Mouse (Mus musculus) embryonic facial prominence, embryonic 12.5 days (tissue): ENCODE measurements around the gene Slc45a1. TPM values are rescaled to one million over a fixed set of nuclear protein-coding genes. Genes with fewer than 3 reads are reported as not detected.

ENCODE experiments used
- ATAC-seq: fragments of 200-750 bp; cut with Nextera tagmentation; 2 replicates; pipeline ENCODE4 v1.8.0; 2017; ENCODE audit not compliant: insufficient number of reproducible peaks, insufficient read depth, low FRiP score, low TSS enrichment
- H3K27ac ChIP-seq: fragments of 300-500 bp; sonication (generic); 2 replicates; pipeline ENCODE4 v1.5.1; 2016; ENCODE audit warnings: mild to moderate bottlenecking
- H3K27me3 ChIP-seq: fragments of 300-500 bp; sonication (generic); 2 replicates; pipeline ENCODE4 v1.6.1; 2016; ENCODE audit warnings: mild to moderate bottlenecking, moderate library complexity
- H3K36me3 ChIP-seq: fragments of 300-500 bp; sonication (generic); 2 replicates; pipeline ENCODE4 v1.6.1; 2016; ENCODE audit warnings: mild to moderate bottlenecking
- H3K4me1 ChIP-seq: fragments of 300-500 bp; sonication (generic); 2 replicates; pipeline ENCODE4 v1.6.1; 2016
- H3K4me2 ChIP-seq: fragments of 300-500 bp; sonication (generic); replicated peaks from 2 replicates; pipeline ENCODE4 v1.6.1; 2016; ENCODE audit warnings: mild to moderate bottlenecking, moderate library complexity
- H3K4me3 ChIP-seq: fragments of 300-500 bp; sonication (generic); 2 replicates; pipeline ENCODE4 v1.5.1; 2016; ENCODE audit warnings: mild to moderate bottlenecking
- H3K9ac ChIP-seq: fragments of 300-500 bp; sonication (generic); 2 replicates; pipeline ENCODE4 v1.6.1; 2016; ENCODE audit warnings: mild to moderate bottlenecking, moderate library complexity
- H3K9me3 ChIP-seq: fragments of 300-500 bp; sonication (generic); 2 replicates; pipeline ENCODE4 v1.6.1; 2016; ENCODE audit warnings: mild to moderate bottlenecking, moderate library complexity
- WGBS: fragments of 180-500 bp; shearing (Covaris S2); methylation state at CpG from one replicate; pipeline ENCODE4 v1.1.7; 2016; 5-methylcytosine and 5-hydroxymethylcytosine counted together
- polyA plus RNA-seq: library from polyadenylated mRNA; unstranded; fragments of >200 nt; fragmentation: Nextera tagmentation; extraction: Ambion mirVana; gene quantifications from 2 replicates; pipeline ENCODE4 v1.2.1, GENCODE M21; 2016

Slc45a1 gene
- polyA plus RNA-seq, 1 experiment from 2014 or later: 1.3 TPM

- ATAC-seq: peak; percentile 59; the same call in 1 of the 2 replicates
- 4% methylated on average over 17 of the region's 17 CpGs for WGBS
- peaks cover 7% of the 10 kb centered on the region for H3K4me1 ChIP-seq
- 0 out of 2 replicates have a peak, but pooled peaks cover 3% of the 10 kb centered on the region for H3K9me3 ChIP-seq
- H3K36me3 ChIP-seq: no peaks in the 10 kb centered on the region
- peaks cover 41% of the 10 kb centered on the region for H3K27me3 ChIP-seq
- H3K9ac ChIP-seq: peak overlapping the region; percentile 38; the same call in 1 of the 2 replicates
- no peak overlapping the region for H3K27ac ChIP-seq
- peak overlapping the region; percentile 19; the same call in 1 of the 2 replicates for H3K4me2 ChIP-seq
- no peak overlapping the region for H3K4me3 ChIP-seq
These were observed 4.0 kb upstream of the Slc45a1 start for GRCm38 (mm10) chr4:150655989-150656388.

- Histone ChIP-seq H3K27me3 (peaks cover 43% of the 10 kb centered on the region), H3K9ac (no peak overlapping the region), H3K27ac (no peak overlapping the region), H3K4me3 (no peak overlapping the region), H3K4me1 (peaks cover 7% of the 10 kb centered on the region), H3K36me3 (no peaks in the 10 kb centered on the region), H3K9me3 (0 out of 2 replicates have a peak, but pooled peaks cover 3% of the 10 kb centered on the region), H3K4me2 (no peak overlapping the region)
- ATAC-seq: no peak
- 39% methylated on average over 10 of the region's 11 CpGs for WGBS
These were observed 1.2 kb upstream of the Slc45a1 start for GRCm38 (mm10) chr4:150653072-150653599.

- Histone ChIP-seq H3K9ac (no peak overlapping the region), H3K9me3 (no peaks in the 10 kb centered on the region), H3K36me3 (no peaks in the 10 kb centered on the region), H3K4me1 (peaks cover 7% of the 10 kb centered on the region), H3K27ac (no peak overlapping the region), H3K27me3 (peaks cover 33% of the 10 kb centered on the region), H3K4me3 (no peak overlapping the region), H3K4me2 (no peak overlapping the region)
- ATAC-seq: no peak
- WGBS: 81% methylated on average over 5 of the region's 5 CpGs
These were observed 2.6 kb downstream of the Slc45a1 start for GRCm38 (mm10) chr4:150649327-150649726.

- H3K4me3 ChIP-seq: no peak overlapping the region
- H3K4me2 ChIP-seq: no peak overlapping the region
- no peaks in the 10 kb centered on the region for H3K27me3 ChIP-seq
- H3K4me1 ChIP-seq: no peaks in the 10 kb centered on the region
- H3K9ac ChIP-seq: no peak overlapping the region
- no peak overlapping the region for H3K27ac ChIP-seq
- WGBS: 91% methylated on average over 9 of the region's 9 CpGs
- no peak for ATAC-seq
- no peaks in the 10 kb centered on the region for H3K36me3 ChIP-seq
- no peaks in the 10 kb centered on the region for H3K9me3 ChIP-seq
These were observed 7.7 kb downstream of the Slc45a1 start for GRCm38 (mm10) chr4:150644299-150644698.

GRCm38 (mm10) chr4:150636635-150637034 is 15.3 kb downstream of the Slc45a1 start:
- no peaks in the 10 kb centered on the region for H3K36me3 ChIP-seq
- H3K4me3 ChIP-seq: no peak overlapping the region
- H3K4me2 ChIP-seq: no peak overlapping the region
- H3K27me3 ChIP-seq: no peaks in the 10 kb centered on the region
- no peak overlapping the region for H3K27ac ChIP-seq
- H3K9ac ChIP-seq: no peak overlapping the region
- ATAC-seq: no peak
- H3K4me1 ChIP-seq: no peaks in the 10 kb centered on the region
- no peaks in the 10 kb centered on the region for H3K9me3 ChIP-seq
- 80% methylated on average over 6 of the region's 6 CpGs for WGBS

GRCm38 (mm10) chr4:150635568-150635967 is 16.4 kb downstream of the Slc45a1 start:
- WGBS: 84% methylated on average over 10 of the region's 10 CpGs
- H3K27ac ChIP-seq: no peak overlapping the region
- no peak overlapping the region for H3K4me3 ChIP-seq
- H3K27me3 ChIP-seq: no peaks in the 10 kb centered on the region
- no peaks in the 10 kb centered on the region for H3K36me3 ChIP-seq
- H3K4me2 ChIP-seq: no peak overlapping the region
- H3K9ac ChIP-seq: no peak overlapping the region
- H3K9me3 ChIP-seq: no peaks in the 10 kb centered on the region
- H3K4me1 ChIP-seq: no peaks in the 10 kb centered on the region
- no peak for ATAC-seq

DNA sequence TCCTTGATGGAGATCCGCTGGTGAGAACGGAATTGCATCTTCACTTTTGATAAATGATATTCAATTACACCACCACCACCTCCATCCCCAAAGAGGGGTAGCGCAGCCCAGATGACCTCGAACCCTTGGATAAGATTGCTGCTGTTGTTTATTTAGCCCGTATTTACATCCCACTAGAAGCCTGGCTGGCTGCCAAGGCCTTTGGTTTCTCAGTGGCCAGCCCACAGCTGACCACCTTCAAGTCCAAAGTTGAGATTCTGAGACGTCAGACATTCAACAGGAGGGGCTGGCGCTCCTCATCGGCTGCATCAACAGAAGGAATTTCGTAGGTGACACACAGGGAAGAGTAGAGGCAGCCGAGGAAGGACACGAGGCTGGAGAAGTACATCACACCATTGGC is 22.7 kb downstream of the Slc45a1 start:
- no peaks in the 10 kb centered on the region for H3K9me3 ChIP-seq
- WGBS: 85% methylated on average over 11 of the region's 11 CpGs
- no peak for ATAC-seq
- H3K4me2 ChIP-seq: no peak overlapping the region
- no peaks in the 10 kb centered on the region for H3K27me3 ChIP-seq
- H3K36me3 ChIP-seq: no peaks in the 10 kb centered on the region
- H3K27ac ChIP-seq: no peak overlapping the region
- no peak overlapping the region for H3K4me3 ChIP-seq
- H3K9ac ChIP-seq: no peak overlapping the region
- H3K4me1 ChIP-seq: no peaks in the 10 kb centered on the region

DNA sequence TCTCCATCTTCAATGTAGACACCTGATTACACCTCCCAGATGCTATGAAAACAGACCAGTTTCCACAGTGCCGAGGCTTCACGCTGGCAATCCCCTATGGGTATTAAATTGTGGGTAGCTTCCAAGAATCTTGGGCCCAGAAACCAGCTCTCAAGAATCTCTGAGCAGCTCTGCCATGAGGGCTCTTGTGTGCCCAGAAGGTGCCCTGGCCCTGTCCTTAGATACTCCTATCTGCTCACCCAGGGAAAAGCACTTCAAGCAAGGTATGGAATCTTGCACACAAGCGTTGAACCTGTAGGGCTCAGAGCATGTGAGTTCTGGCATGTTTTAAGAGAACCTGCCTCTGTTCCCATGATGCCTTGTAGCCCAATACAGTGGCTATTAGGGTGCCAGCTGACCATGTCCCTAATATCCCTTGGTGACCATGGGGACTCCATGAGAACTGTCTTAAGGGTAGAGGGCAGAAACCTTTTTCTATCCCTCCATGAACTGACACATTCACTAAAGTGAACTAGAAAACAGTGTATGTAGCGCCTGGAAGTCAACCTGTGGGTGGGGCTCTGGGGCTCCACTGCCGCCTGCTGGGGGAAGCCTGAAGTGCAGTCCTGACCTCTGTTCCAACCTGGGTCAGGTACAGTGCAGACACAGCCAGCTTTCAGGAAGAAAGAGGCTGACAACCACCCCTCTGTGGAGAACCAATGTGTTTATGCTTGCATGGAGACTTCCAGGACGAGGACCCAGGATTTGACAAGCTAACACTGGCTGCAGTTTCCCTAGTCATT is 25.8 kb downstream of the Slc45a1 start:
- Histone ChIP-seq H3K27me3 (no peaks in the 10 kb centered on the region), H3K27ac (no peak overlapping the region), H3K36me3 (peaks cover 14% of the 10 kb centered on the region; the same call in 1 of the 2 replicates), H3K9ac (no peak overlapping the region), H3K4me3 (no peak overlapping the region), H3K9me3 (no peaks in the 10 kb centered on the region), H3K4me2 (no peak overlapping the region), H3K4me1 (no peaks in the 10 kb centered on the region)
- no peak for ATAC-seq
- WGBS: 49% methylated on average over 6 of the region's 6 CpGs

- Histone ChIP-seq H3K36me3 (peaks cover 18% of the 10 kb centered on the region; the same call in 1 of the 2 replicates), H3K4me3 (no peak overlapping the region), H3K9me3 (no peaks in the 10 kb centered on the region), H3K4me2 (no peak overlapping the region), H3K27ac (no peak overlapping the region), H3K4me1 (no peaks in the 10 kb centered on the region), H3K9ac (no peak overlapping the region), H3K27me3 (no peaks in the 10 kb centered on the region)
- ATAC-seq: peak; percentile 56; the same call in 1 of the 2 replicates
- WGBS: 59% methylated on average over 1 of the region's 1 CpGs
These were observed 26.5 kb downstream of the Slc45a1 start for GRCm38 (mm10) chr4:150625425-150625824.

DNA sequence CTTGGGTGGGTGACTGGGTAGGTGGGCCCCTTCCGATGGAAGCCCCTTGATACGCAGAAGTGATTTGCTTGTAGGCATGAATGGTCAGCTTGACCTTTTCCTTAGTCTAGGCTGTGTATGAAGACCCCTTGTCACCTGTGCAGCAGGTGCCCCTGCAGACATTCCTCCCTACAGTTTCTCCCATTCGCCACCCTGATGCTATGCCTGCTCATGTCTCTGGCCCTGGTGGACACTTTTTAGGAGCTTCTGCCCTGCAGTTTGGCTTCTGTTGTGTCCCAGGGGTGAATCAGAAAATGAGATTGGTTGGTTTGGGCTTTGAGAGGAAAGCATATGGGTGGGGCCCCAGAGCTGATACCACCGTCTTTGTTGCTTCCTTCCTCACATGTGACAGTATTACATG is 27.0 kb downstream of the Slc45a1 start:
- Histone ChIP-seq H3K4me2 (no peak overlapping the region), H3K36me3 (peaks cover 22% of the 10 kb centered on the region; the same call in 1 of the 2 replicates), H3K27ac (no peak overlapping the region), H3K4me1 (no peaks in the 10 kb centered on the region), H3K9me3 (no peaks in the 10 kb centered on the region), H3K9ac (no peak overlapping the region), H3K4me3 (no peak overlapping the region), H3K27me3 (no peaks in the 10 kb centered on the region)
- no peak for ATAC-seq
- WGBS: 80% methylated on average over 4 of the region's 4 CpGs

DNA sequence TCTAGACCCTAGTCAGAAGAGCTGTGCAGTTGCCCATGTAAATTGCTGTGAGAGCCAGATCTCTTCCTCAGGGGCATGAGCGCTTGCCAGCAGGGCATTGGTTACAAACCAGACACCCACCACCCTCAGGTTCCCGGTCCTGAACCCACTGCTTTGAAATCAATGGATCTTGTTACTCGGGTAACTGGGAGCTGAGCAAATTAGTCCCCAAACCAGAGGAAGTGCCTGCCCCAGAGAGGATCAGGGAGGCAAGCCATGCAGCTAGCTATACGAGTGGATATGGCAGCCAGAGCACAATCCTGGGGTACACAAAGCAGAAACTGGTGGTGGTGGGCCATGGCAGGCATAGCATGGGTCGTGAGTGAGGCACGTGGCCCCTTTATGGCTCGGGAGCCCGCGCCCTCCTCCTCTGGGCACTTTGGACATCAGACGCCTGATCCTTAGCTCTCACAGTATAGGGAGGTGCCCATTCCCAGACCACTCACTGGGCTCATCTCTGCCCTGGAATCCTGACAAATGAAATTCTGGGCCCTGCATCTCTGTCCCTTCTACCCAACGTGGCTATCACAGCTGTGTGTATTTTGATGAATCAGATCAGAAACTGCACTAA is 27.7 kb downstream of the Slc45a1 start:
- H3K36me3 ChIP-seq: peaks cover 25% of the 10 kb centered on the region
- H3K9me3 ChIP-seq: no peaks in the 10 kb centered on the region
- WGBS: 69% methylated on average over 11 of the region's 11 CpGs
- no peaks in the 10 kb centered on the region for H3K4me1 ChIP-seq
- H3K4me3 ChIP-seq: no peak overlapping the region
- H3K27ac ChIP-seq: no peak overlapping the region
- ATAC-seq: no peak
- H3K4me2 ChIP-seq: no peak overlapping the region
- no peak overlapping the region for H3K9ac ChIP-seq
- H3K27me3 ChIP-seq: no peaks in the 10 kb centered on the region

- no peak overlapping the region for H3K4me3 ChIP-seq
- peaks cover 42% of the 10 kb centered on the region for H3K36me3 ChIP-seq
- no peaks in the 10 kb centered on the region for H3K27me3 ChIP-seq
- 92% methylated on average over 13 of the region's 13 CpGs for WGBS
- no peak overlapping the region for H3K4me2 ChIP-seq
- H3K4me1 ChIP-seq: no peaks in the 10 kb centered on the region
- H3K27ac ChIP-seq: no peak overlapping the region
- no peak overlapping the region for H3K9ac ChIP-seq
- no peaks in the 10 kb centered on the region for H3K9me3 ChIP-seq
- ATAC-seq: no peak
These were observed 29.3 kb downstream of the Slc45a1 start for GRCm38 (mm10) chr4:150622641-150623040.
